Comparison of ENCODE assay signal across 8 mouse cellular contexts in genomic region chr2:180893537-180894028, GRCm38 (mm10). TPM values are rescaled to one million over a fixed set of nuclear protein-coding genes. Genes with fewer than 3 reads are reported as not detected.
DNase-seq lines count a peak whose midpoint lies in the region; ATAC-seq and TF ChIP-seq lines count a peak whose summit lies in the region.

No protein-coding gene starts in this region.

- TF ChIP-seq POLR2A in kidney, adult 2 months (IDR thresholded peaks at IDR 0.05; ENCODE audit: low read depth, low read length): no peak
- peak; percentile 19; the same call in 1 of the 2 replicates for TF ChIP-seq POLR2A in cerebellum, adult 2 months (IDR thresholded peaks at IDR 0.05; ENCODE audit: borderline replicate concordance, insufficient read depth, low read length)

- no peak for DNase-seq in kidney, postnatal 0 days (ENCODE audit: low spot score)
- DNase-seq in kidney, adult 2 months: no peak
- DNase-seq in cerebellum, adult 2 months: peak; percentile 74 to 78
- DNase-seq in left cerebral cortex, postnatal 14 days (ENCODE audit: low spot score in 2 of 2): peak; percentile 37 to 46
- no peak for DNase-seq in urinary bladder, postnatal 4 days (ENCODE audit: low spot score in 2 of 2)
- DNase-seq in kidney, adult 18-20 months: no peak

- 0 out of 2 replicates have a peak, but pooled peaks have one; percentile 12 for ATAC-seq in kidney, postnatal 0 days (replicated peaks; ENCODE audit: low FRiP score, low read depth)
- ATAC-seq in forebrain, embryonic 12.5 days (ENCODE audit: low FRiP score): peak; percentile 31
- peak; percentile 6 for ATAC-seq in neural tube, embryonic 13.5 days (ENCODE audit: low read depth)

- H3K36me3 ChIP-seq in kidney, postnatal 0 days (ENCODE audit: insufficient read depth, low read length): no peaks in the 10 kb centered on the region
- H3K36me3 ChIP-seq in kidney, adult 2 months (ENCODE audit: control insufficient read depth, insufficient read depth, low read length): no peaks in the 10 kb centered on the region
- no peaks in the 10 kb centered on the region for H3K36me3 ChIP-seq in forebrain, embryonic 12.5 days (replicated peaks)
- 0 out of 2 replicates have a peak, but pooled peaks cover 7% of the 10 kb centered on the region for H3K36me3 ChIP-seq in neural tube, embryonic 13.5 days

- TF ChIP-seq CTCF in kidney, postnatal 0 days (IDR thresholded peaks at IDR 0.05; ENCODE audit: low read depth): no peak
- TF ChIP-seq CTCF in kidney, adult 2 months (conservative IDR thresholded peaks at IDR 0.05; ENCODE audit: insufficient read depth, insufficient read length, low read depth, low read length): no peak
- no peak for TF ChIP-seq CTCF in cerebellum, adult 2 months (IDR thresholded peaks at IDR 0.05; ENCODE audit: borderline replicate concordance, insufficient read depth, low read depth, low read length)

- H3K9ac ChIP-seq in kidney, postnatal 0 days (ENCODE audit: low read depth, low read length): no peak overlapping the region
- H3K9ac ChIP-seq in forebrain, embryonic 12.5 days: peak overlapping the region; percentile 97
- H3K9ac ChIP-seq in neural tube, embryonic 13.5 days: peak overlapping the region; percentile 100

- H3K27me3 ChIP-seq in kidney, postnatal 0 days (ENCODE audit: insufficient read depth, low read length): peaks cover 66% of the 10 kb centered on the region
- peaks cover 6% of the 10 kb centered on the region for H3K27me3 ChIP-seq in kidney, adult 2 months (replicated peaks; ENCODE audit: control insufficient read depth, insufficient read depth, low read length)
- H3K27me3 ChIP-seq in cerebellum, adult 2 months (ENCODE audit: control insufficient read depth, insufficient read depth, low read length): no peaks in the 10 kb centered on the region
- H3K27me3 ChIP-seq in forebrain, embryonic 12.5 days: peaks cover 32% of the 10 kb centered on the region; the same call in 1 of the 2 replicates
- peaks cover 26% of the 10 kb centered on the region for H3K27me3 ChIP-seq in neural tube, embryonic 13.5 days

- H3K4me3 ChIP-seq in kidney, postnatal 0 days (replicated peaks; ENCODE audit: low read depth, low read length): peak overlapping the region; percentile 42
- no peak overlapping the region for H3K4me3 ChIP-seq in kidney, adult 2 months (ENCODE audit: insufficient read depth, low read depth, low read length)
- H3K4me3 ChIP-seq in cerebellum, adult 2 months (replicated peaks; ENCODE audit: insufficient read depth, low read depth, low read length): peak overlapping the region; percentile 68
- peak overlapping the region; percentile 90 for H3K4me3 ChIP-seq in forebrain, embryonic 12.5 days (replicated peaks)
- peak overlapping the region; percentile 88 for H3K4me3 ChIP-seq in neural tube, embryonic 13.5 days

- intact Hi-C loops in left cerebral cortex, postnatal 14 days (cut with DNase I): loop anchor here (5.0 kb wide), 2 partner anchors 51 to 106 kb away; no protein-coding TSS in a partner anchor

- under 1% methylated on average over 49 of the region's 50 CpGs for WGBS in kidney, postnatal 0 days
- WGBS in kidney, adult 2 months: under 1% methylated on average over 42 of the region's 50 CpGs
- WGBS in cerebellum, adult 2 months: under 1% methylated on average over 50 of the region's 50 CpGs
- under 1% methylated on average over 40 of the region's 50 CpGs for WGBS in forebrain, embryonic 12.5 days
- under 1% methylated on average over 49 of the region's 50 CpGs for WGBS in neural tube, embryonic 13.5 days

- no peaks in the 10 kb centered on the region for H3K9me3 ChIP-seq in kidney, postnatal 0 days (replicated peaks; ENCODE audit: low read length)
- H3K9me3 ChIP-seq in forebrain, embryonic 12.5 days: no peaks in the 10 kb centered on the region
- no peaks in the 10 kb centered on the region for H3K9me3 ChIP-seq in neural tube, embryonic 13.5 days

- no peak overlapping the region for H3K27ac ChIP-seq in kidney, postnatal 0 days
- H3K27ac ChIP-seq in kidney, adult 2 months (ENCODE audit: insufficient read depth, low read depth, low read length): no peak overlapping the region
- H3K27ac ChIP-seq in cerebellum, adult 2 months (ENCODE audit: insufficient read depth, low read length): peak overlapping the region; percentile 99
- H3K27ac ChIP-seq in forebrain, embryonic 12.5 days: peak overlapping the region; percentile 99
- H3K27ac ChIP-seq in neural tube, embryonic 13.5 days (replicated peaks): peak overlapping the region; percentile 99

- peaks cover 24% of the 10 kb centered on the region for H3K4me1 ChIP-seq in kidney, postnatal 0 days (replicated peaks; ENCODE audit: insufficient read depth, low read length)
- H3K4me1 ChIP-seq in kidney, adult 2 months (ENCODE audit: control insufficient read depth, insufficient read depth, low read length): no peaks in the 10 kb centered on the region
- peaks cover 46% of the 10 kb centered on the region for H3K4me1 ChIP-seq in cerebellum, adult 2 months (ENCODE audit: control insufficient read depth, insufficient read depth, low read length)
- peaks cover 74% of the 10 kb centered on the region for H3K4me1 ChIP-seq in forebrain, embryonic 12.5 days
- H3K4me1 ChIP-seq in neural tube, embryonic 13.5 days (replicated peaks): peaks cover 85% of the 10 kb centered on the region

- peak overlapping the region; percentile 71 for H3K4me2 ChIP-seq in kidney, postnatal 0 days (ENCODE audit: low read length)
- peak overlapping the region; percentile 68 for H3K4me2 ChIP-seq in forebrain, embryonic 12.5 days
- peak overlapping the region; percentile 74 for H3K4me2 ChIP-seq in neural tube, embryonic 13.5 days

RNA-seq across cellular contexts. Expression of gene Ythdf1, which starts 27.2 kb away (rescaled TPM):
- 50.0 and 55.5 TPM in 2 replicates for polyA plus RNA-seq in kidney, postnatal 0 days (2015; fragmentation: Nextera tagmentation; extraction: Ambion mirVana)
- 33.9 and 34.8 TPM in 2 replicates for polyA plus RNA-seq in kidney, adult 2 months (2012; rRNA removed)
- polyA plus RNA-seq in cerebellum, adult 2 months (2012; rRNA removed): 52.3 and 59.7 TPM in 2 replicates
- 62.6 and 64.5 TPM in 2 replicates for polyA plus RNA-seq in forebrain, embryonic 12.5 days (2016; fragmentation: Nextera tagmentation; extraction: Ambion mirVana)
- 10 to 100 TPM; 63.1 to 68.4 TPM for total RNA-seq in left cerebral cortex, postnatal 14 days (2021)
- 50.7 and 55.9 TPM in 2 replicates for polyA plus RNA-seq in neural tube, embryonic 13.5 days (2015; fragmentation: Nextera tagmentation; extraction: Ambion mirVana)

RNA-seq across cellular contexts. Expression of gene Birc7, which starts 35.2 kb away (rescaled TPM):
- not detected in 2 replicates for polyA plus RNA-seq in kidney, postnatal 0 days (2015; fragmentation: Nextera tagmentation; extraction: Ambion mirVana)
- not detected in 2 replicates for polyA plus RNA-seq in kidney, adult 2 months (2012; rRNA removed)
- polyA plus RNA-seq in cerebellum, adult 2 months (2012; rRNA removed): 1.0 TPM in 2 replicates
- 0.11 and 0.41 TPM in 2 replicates for polyA plus RNA-seq in forebrain, embryonic 12.5 days (2016; fragmentation: Nextera tagmentation; extraction: Ambion mirVana)
- not detected for total RNA-seq in left cerebral cortex, postnatal 14 days (2021)
- 0.43 and 0.60 TPM in 2 replicates for polyA plus RNA-seq in neural tube, embryonic 13.5 days (2015; fragmentation: Nextera tagmentation; extraction: Ambion mirVana)

Comparison
In these comparisons a context has a peak if more than half of its experiments do, and no peak if none do; other contexts are left out.
1. DNase-seq: peak in cerebellum, adult 2 months (2 of 2) and left cerebral cortex, postnatal 14 days (2 of 2); none in kidney, postnatal 0 days (single experiment), kidney, adult 2 months (single experiment), urinary bladder, postnatal 4 days (0 of 2) and kidney, adult 18-20 months (single experiment).
2. H3K27ac ChIP-seq: peak in cerebellum, adult 2 months (single experiment), forebrain, embryonic 12.5 days (single experiment) and neural tube, embryonic 13.5 days (single experiment); none in kidney, postnatal 0 days (single experiment) and kidney, adult 2 months (single experiment).
3. Peak in every context shown above with its lines, with median percentiles within 50 percentile points of each other: ATAC-seq and H3K4me2 ChIP-seq.